Mouse (Mus musculus) forebrain, embryonic 14.5 days (tissue): ENCODE measurements at regions not wholly inside any gene's neighbourhood (a gene's known extent, or its start where the extent isn't known, plus 50 kb on each side); places are given as distances from the start of the nearest gene placed in this dataset.

Source experiments
- ATAC-seq: fragments of 200-750 bp; cut with Nextera tagmentation; 2 replicates; pipeline ENCODE4 v1.8.0; 2017; ENCODE audit warnings: mild to moderate bottlenecking, moderate library complexity
- DNase-seq: peaks from one replicate; pipeline ENCODE4 v3.0.0-alpha.2; 2015; ENCODE audit warnings: low spot score
- H3K27ac ChIP-seq: fragments of 300-500 bp; sonication (generic); 2 replicates; pipeline ENCODE4 v1.5.1; 2014; ENCODE audit warnings: low read depth, mild to moderate bottlenecking, control low read depth, low read length, moderate library complexity
- H3K27me3 ChIP-seq: fragments of 300-500 bp; sonication (generic); replicated peaks from 2 replicates; pipeline ENCODE4 v1.6.1; 2014; ENCODE audit warnings: low read length, control low read depth, mixed read lengths; ENCODE audit not compliant: control insufficient read depth, insufficient read depth
- H3K36me3 ChIP-seq: fragments of 300-500 bp; sonication (generic); 2 replicates; pipeline ENCODE4 v1.6.1; 2014; ENCODE audit warnings: low read length, control low read depth; ENCODE audit not compliant: control insufficient read depth, insufficient read depth
- H3K4me1 ChIP-seq: fragments of 300-500 bp; sonication (generic); 2 replicates; pipeline ENCODE4 v1.6.1; 2014; ENCODE audit warnings: antibody characterized with exemption, low read length, control low read depth; ENCODE audit not compliant: control insufficient read depth, insufficient read depth
- H3K4me2 ChIP-seq: fragments of 300-500 bp; sonication (generic); 2 replicates; pipeline ENCODE4 v1.6.1; 2014; ENCODE audit warnings: mild to moderate bottlenecking, control low read depth, low read length
- H3K4me3 ChIP-seq: fragments of 300-500 bp; sonication (generic); 2 replicates; pipeline ENCODE4 v1.5.1; 2014; ENCODE audit warnings: low read depth, low read length, control low read depth
- H3K9ac ChIP-seq: fragments of 300-500 bp; sonication (generic); 2 replicates; pipeline ENCODE4 v1.6.1; 2014; ENCODE audit warnings: mild to moderate bottlenecking, low read length, control low read depth, moderate library complexity
- H3K9me3 ChIP-seq: fragments of 300-500 bp; sonication (generic); replicated peaks from 2 replicates; pipeline ENCODE4 v1.6.1; 2016; ENCODE audit warnings: low read length, control low read depth, mixed read lengths; ENCODE audit not compliant: control insufficient read depth
- WGBS: fragments of 180-500 bp; shearing (Covaris S2); extraction: QIAGEN DNeasy Blood & Tissue Kit; methylation state at CpG from one replicate; pipeline ENCODE4 v1.1.7; 2014; 5-methylcytosine and 5-hydroxymethylcytosine counted together

GRCm38 (mm10) chr3:37894599-37894998 is 170.3 kb upstream of the Gm5148 start:
- Histone ChIP-seq H3K36me3 (no peaks in the 10 kb centered on the region), H3K4me2 (no peak overlapping the region), H3K4me1 (peaks cover 7% of the 10 kb centered on the region; the same call in 1 of the 2 replicates), H3K9me3 (0 out of 2 replicates have a peak, but pooled peaks cover 2% of the 10 kb centered on the region), H3K9ac (no peak overlapping the region), H3K4me3 (no peak overlapping the region), H3K27me3 (no peaks in the 10 kb centered on the region), H3K27ac (no peak overlapping the region)
- ATAC-seq: no peak
- 48% methylated on average over 2 of the region's 2 CpGs for WGBS
- peak; percentile 40 for DNase-seq

- Histone ChIP-seq H3K4me1 (no peaks in the 10 kb centered on the region), H3K9ac (no peak overlapping the region), H3K4me3 (no peak overlapping the region), H3K27ac (no peak overlapping the region), H3K4me2 (no peak overlapping the region), H3K36me3 (no peaks in the 10 kb centered on the region), H3K27me3 (no peaks in the 10 kb centered on the region), H3K9me3 (0 out of 2 replicates have a peak, but pooled peaks cover 2% of the 10 kb centered on the region)
- DNase-seq (no peak), ATAC-seq (no peak)
- 67% methylated on average over 1 of the region's 1 CpGs for WGBS
Observed at GRCm38 (mm10) chr3:37890202-37890601, 165.9 kb upstream of the Gm5148 start.

GRCm38 (mm10) chr3:37888455-37888854 is 164.2 kb upstream of the Gm5148 start:
- no peak overlapping the region for H3K9ac ChIP-seq
- no peaks in the 10 kb centered on the region for H3K27me3 ChIP-seq
- H3K27ac ChIP-seq: no peak overlapping the region
- no peaks in the 10 kb centered on the region for H3K36me3 ChIP-seq
- no peaks in the 10 kb centered on the region for H3K4me1 ChIP-seq
- H3K4me2 ChIP-seq: no peak overlapping the region
- DNase-seq (no peak), ATAC-seq (no peak)
- WGBS: 63% methylated on average over 6 of the region's 6 CpGs
- H3K4me3 ChIP-seq: no peak overlapping the region
- 0 out of 2 replicates have a peak, but pooled peaks cover 2% of the 10 kb centered on the region for H3K9me3 ChIP-seq

GRCm38 (mm10) chr3:37887711-37888110 is 163.4 kb upstream of the Gm5148 start:
- Histone ChIP-seq H3K36me3 (no peaks in the 10 kb centered on the region), H3K4me3 (no peak overlapping the region), H3K27me3 (no peaks in the 10 kb centered on the region), H3K4me2 (no peak overlapping the region), H3K27ac (no peak overlapping the region), H3K9me3 (0 out of 2 replicates have a peak, but pooled peaks cover 2% of the 10 kb centered on the region), H3K9ac (no peak overlapping the region), H3K4me1 (no peaks in the 10 kb centered on the region)
- ATAC-seq: no peak
- WGBS: 88% methylated on average over 3 of the region's 3 CpGs
- no peak for DNase-seq

- no peak overlapping the region for H3K9ac ChIP-seq
- H3K36me3 ChIP-seq: no peaks in the 10 kb centered on the region
- no peaks in the 10 kb centered on the region for H3K9me3 ChIP-seq
- H3K4me3 ChIP-seq: no peak overlapping the region
- ATAC-seq (no peak), DNase-seq (no peak)
- H3K4me2 ChIP-seq: no peak overlapping the region
- WGBS: 92% methylated on average over 3 of the region's 3 CpGs
- H3K27me3 ChIP-seq: no peaks in the 10 kb centered on the region
- no peaks in the 10 kb centered on the region for H3K4me1 ChIP-seq
- no peak overlapping the region for H3K27ac ChIP-seq
Observed at GRCm38 (mm10) chr3:37886705-37887454, 162.6 kb upstream of the Gm5148 start.

GRCm38 (mm10) chr3:37885776-37886175 is 161.5 kb upstream of the Gm5148 start:
- WGBS: 88% methylated on average over 6 of the region's 6 CpGs

GRCm38 (mm10) chr3:37882417-37882816 is 158.1 kb upstream of the Gm5148 start:
- H3K36me3 ChIP-seq: no peaks in the 10 kb centered on the region
- H3K27me3 ChIP-seq: no peaks in the 10 kb centered on the region
- ATAC-seq (no peak), DNase-seq (no peak)
- no peak overlapping the region for H3K9ac ChIP-seq
- H3K9me3 ChIP-seq: no peaks in the 10 kb centered on the region
- no peak overlapping the region for H3K4me2 ChIP-seq
- H3K4me1 ChIP-seq: no peaks in the 10 kb centered on the region
- H3K27ac ChIP-seq: no peak overlapping the region
- WGBS: 24% methylated on average over 5 of the region's 5 CpGs
- no peak overlapping the region for H3K4me3 ChIP-seq

More at GRCm38 (mm10) chr3:37885776-37886175, 161.5 kb upstream of the Gm5148 start:
- Histone ChIP-seq H3K27ac (no peak overlapping the region), H3K27me3 (no peaks in the 10 kb centered on the region), H3K4me2 (no peak overlapping the region), H3K9me3 (no peaks in the 10 kb centered on the region), H3K36me3 (no peaks in the 10 kb centered on the region), H3K4me3 (no peak overlapping the region), H3K9ac (no peak overlapping the region), H3K4me1 (no peaks in the 10 kb centered on the region)
- ATAC-seq (no peak), DNase-seq (no peak)

GRCm38 (mm10) chr3:37881016-37881415 is 156.7 kb upstream of the Gm5148 start:
- H3K36me3 ChIP-seq: no peaks in the 10 kb centered on the region
- ATAC-seq: no peak

GRCm38 (mm10) chr3:37879056-37879455 is 154.8 kb upstream of the Gm5148 start:
- Histone ChIP-seq H3K27ac (no peak overlapping the region), H3K4me3 (no peak overlapping the region), H3K4me1 (no peaks in the 10 kb centered on the region; the same call in 1 of the 2 replicates), H3K36me3 (no peaks in the 10 kb centered on the region), H3K27me3 (no peaks in the 10 kb centered on the region), H3K4me2 (no peak overlapping the region), H3K9me3 (no peaks in the 10 kb centered on the region), H3K9ac (no peak overlapping the region)
- ATAC-seq (no peak), DNase-seq (no peak)
- WGBS: 69% methylated on average over 6 of the region's 6 CpGs

More at GRCm38 (mm10) chr3:37881016-37881415, 156.7 kb upstream of the Gm5148 start:
- no peak for DNase-seq
- Histone ChIP-seq H3K4me1 (no peaks in the 10 kb centered on the region), H3K4me3 (no peak overlapping the region), H3K27ac (no peak overlapping the region), H3K9me3 (no peaks in the 10 kb centered on the region), H3K4me2 (no peak overlapping the region), H3K27me3 (no peaks in the 10 kb centered on the region), H3K9ac (no peak overlapping the region)
- 94% methylated on average over 2 of the region's 2 CpGs for WGBS
